Mouse (Mus musculus) forelimb bud, embryonic 11.5 days (tissue): Measurements from ENCODE around the gene Gipc3.

Experiments
- DNase-seq: peaks from one replicate; pipeline ENCODE4 v3.0.0-alpha.2; 2012; ENCODE audit warnings: low read depth, low spot score

Gipc3 gene

GRCm38 (mm10) chr10:81342686-81343505 lies at the start of gene Gipc3:
TSS of gene Gipc3 (minus strand) at chr10:81343266.
- no peak for DNase-seq

GRCm38 (mm10) chr10:81392781-81393185 lies 49.7 kb upstream of the Gipc3 start, which contains the start of gene Smim24:
TSS of gene Smim24 (plus strand) at chr10:81393051.
- DNase-seq: no peak

- no peak for DNase-seq
Measured at GRCm38 (mm10) chr10:81392270-81392669, 49.2 kb upstream of the Gipc3 start.

GRCm38 (mm10) chr10:81390678-81390965 lies 47.6 kb upstream of the Gipc3 start:
- no peak for DNase-seq

GRCm38 (mm10) chr10:81389801-81390677 lies 47.0 kb upstream of the Gipc3 start:
- peak; percentile 62 for DNase-seq

- DNase-seq: no peak
Measured at GRCm38 (mm10) chr10:81389373-81389772, 46.3 kb upstream of the Gipc3 start.

- DNase-seq: no peak
Measured at GRCm38 (mm10) chr10:81388505-81389055, 45.5 kb upstream of the Gipc3 start, which contains the start of gene Gm48552. TSS of gene Gm48552 (plus strand) at chr10:81389005.

- DNase-seq: no peak
Measured at GRCm38 (mm10) chr10:81387716-81388115, 44.6 kb upstream of the Gipc3 start.

GRCm38 (mm10) chr10:81385603-81386306 lies 42.7 kb upstream of the Gipc3 start:
- DNase-seq: no peak

GRCm38 (mm10) chr10:81384605-81384982 lies 41.5 kb upstream of the Gipc3 start:
- no peak for DNase-seq

- peak; percentile 97 for DNase-seq
Measured at GRCm38 (mm10) chr10:81383802-81384604, 40.9 kb upstream of the Gipc3 start, which contains the start of the genes Dohh and Gm48551. TSS of gene Dohh (plus strand) at chr10:81384428. TSS of gene Gm48551 (plus strand) at chr10:81384466.

GRCm38 (mm10) chr10:81382039-81382438 lies 39.0 kb upstream of the Gipc3 start:
- DNase-seq: no peak

GRCm38 (mm10) chr10:81379809-81380378 lies 36.8 kb upstream of the Gipc3 start:
- DNase-seq: no peak

GRCm38 (mm10) chr10:81379183-81379553 lies 36.1 kb upstream of the Gipc3 start:
- DNase-seq: no peak

GRCm38 (mm10) chr10:81378553-81379182 lies 35.6 kb upstream of the Gipc3 start:
- DNase-seq: peak; percentile 100

GRCm38 (mm10) chr10:81377793-81378552 lies 34.9 kb upstream of the Gipc3 start, which contains the start of gene Fzr1:
TSS of gene Fzr1 (minus strand) at chr10:81378516.
- no peak for DNase-seq

GRCm38 (mm10) chr10:81377362-81377664 lies 34.2 kb upstream of the Gipc3 start:
- DNase-seq: no peak

- DNase-seq: no peak
Measured at GRCm38 (mm10) chr10:81376561-81377361, 33.7 kb upstream of the Gipc3 start.
